Mouse (Mus musculus) cerebellum, postnatal 36 days (tissue): ENCODE measurements at regions not wholly inside any gene's neighbourhood (a gene's known extent, or its start where the extent isn't known, plus 50 kb on each side); places are given as distances from the start of the nearest gene placed in this dataset.

Experiments used
- DNase-seq, 2 experiments: peaks; one replicate each; pipeline ENCODE4 v3.0.0; 2021 to 2022; ENCODE audit warnings: mixed read lengths in 2 of 2

- DNase-seq = no peak
These were observed 143.4 kb upstream of the F930015N05Rik start for GRCm38 (mm10) chr11:64579826-64580225.

DNA sequence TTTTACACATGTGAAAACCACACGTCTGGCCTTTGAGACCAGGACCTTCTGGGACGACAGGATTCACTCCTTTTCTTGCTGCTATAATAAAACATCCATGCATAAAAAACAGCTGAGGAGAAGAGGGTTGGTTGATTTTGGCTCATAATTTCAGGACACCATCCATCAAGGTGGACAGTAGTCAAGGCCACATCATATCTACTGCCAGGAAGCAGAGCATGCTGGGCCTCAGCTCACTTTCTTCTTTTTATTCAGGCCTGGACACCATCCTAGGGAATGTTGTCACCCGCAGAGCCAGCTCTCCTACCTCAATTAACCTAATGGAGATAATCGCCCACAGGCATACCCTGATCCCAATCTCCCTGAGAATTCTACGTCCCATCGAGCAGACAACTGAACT lies 149.6 kb upstream of the F930015N05Rik start:
- no peak for DNase-seq

DNA sequence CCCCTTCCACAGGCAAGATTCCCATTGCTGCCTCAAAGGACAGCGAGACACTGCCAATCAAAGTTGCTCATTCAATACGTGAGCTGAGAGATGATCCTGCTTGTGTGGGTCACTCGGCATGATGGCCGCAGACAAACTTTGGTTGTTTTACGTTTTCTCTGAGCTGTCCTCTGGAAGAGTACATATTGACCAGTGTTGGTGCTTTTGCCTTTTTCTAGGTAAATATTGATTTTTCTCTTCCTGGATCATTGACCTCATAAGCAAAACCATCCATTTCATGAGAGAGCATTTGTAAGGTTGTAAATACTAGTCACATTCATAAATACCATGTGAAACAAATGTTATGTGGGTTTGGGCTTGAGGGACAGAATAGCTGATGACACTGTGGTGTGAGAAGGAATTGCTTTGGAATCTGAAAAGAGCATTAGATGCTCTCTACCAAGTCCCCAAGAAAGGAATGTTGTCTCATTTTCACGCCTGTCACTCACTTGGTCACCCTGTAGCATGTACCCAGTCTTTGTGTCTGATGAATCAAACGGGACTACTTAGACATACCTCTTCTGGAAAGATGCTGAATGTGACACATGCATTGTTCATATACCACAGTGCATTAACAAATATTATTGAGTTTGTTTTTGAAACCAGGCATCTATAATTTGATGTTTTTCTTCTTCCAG lies 150.7 kb upstream of the F930015N05Rik start:
- no peak for DNase-seq

DNA sequence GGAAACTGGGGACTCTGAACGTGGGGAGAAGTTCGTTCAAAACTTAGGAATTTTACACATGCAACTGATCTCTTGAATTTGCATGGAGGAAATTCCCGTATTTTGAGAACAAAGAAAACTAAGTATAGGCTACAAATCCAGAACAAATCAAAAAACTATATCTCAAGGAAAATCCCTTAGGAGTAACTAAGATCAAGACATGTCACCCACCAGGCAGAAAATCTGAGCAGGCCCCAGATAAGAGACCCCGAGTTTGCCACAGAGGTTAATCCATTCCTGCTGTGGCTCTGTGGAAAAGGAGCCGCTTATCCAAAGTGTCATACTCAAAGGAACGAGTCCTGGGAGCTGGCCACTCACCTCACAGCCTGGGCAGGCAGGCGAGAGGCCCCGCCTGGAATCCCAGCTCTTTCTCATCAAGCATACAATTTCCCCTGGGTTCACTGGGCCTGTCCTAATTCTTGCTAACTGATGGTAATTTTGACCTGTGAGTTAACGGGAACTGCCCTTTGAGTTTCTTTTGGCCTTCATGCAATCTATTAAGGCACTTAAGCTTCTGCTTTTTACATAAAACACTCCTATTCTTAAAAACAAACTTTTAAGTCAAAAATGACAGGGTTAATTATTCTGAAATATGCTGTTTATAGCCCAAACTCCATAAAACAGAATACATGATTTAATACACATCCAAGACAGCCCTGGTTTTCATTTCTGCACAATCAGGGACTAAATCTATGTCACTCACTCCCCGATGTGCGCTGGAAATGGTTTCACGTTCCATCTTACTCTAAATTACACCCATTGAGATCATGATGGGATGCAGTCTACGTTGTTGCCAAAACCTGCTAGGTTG lies 151.5 kb upstream of the F930015N05Rik start:
- DNase-seq = no peak

GRCm38 (mm10) chr11:64588601-64588989 lies 152.1 kb upstream of the F930015N05Rik start:
- DNase-seq = no peak

DNA sequence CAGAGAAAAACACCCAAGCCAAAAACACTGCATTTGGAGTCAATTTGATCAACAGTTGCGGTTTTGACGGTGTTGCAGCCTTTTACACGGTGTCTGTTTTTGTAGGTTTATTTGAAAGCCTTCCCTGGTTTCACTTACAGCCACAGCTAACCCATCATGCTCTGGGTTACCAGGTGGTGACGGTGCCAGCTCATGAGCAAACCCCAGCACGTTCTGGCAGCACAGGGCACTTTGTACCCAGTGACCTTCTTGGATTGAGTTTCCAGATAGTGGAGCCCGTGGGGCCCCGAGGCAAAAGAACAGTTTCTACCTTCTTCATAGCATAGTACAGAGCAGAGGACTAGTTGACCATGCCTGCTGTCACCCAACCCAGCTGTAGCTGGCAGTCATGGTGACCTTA lies 152.6 kb upstream of the F930015N05Rik start:
- no peak for DNase-seq

DNA sequence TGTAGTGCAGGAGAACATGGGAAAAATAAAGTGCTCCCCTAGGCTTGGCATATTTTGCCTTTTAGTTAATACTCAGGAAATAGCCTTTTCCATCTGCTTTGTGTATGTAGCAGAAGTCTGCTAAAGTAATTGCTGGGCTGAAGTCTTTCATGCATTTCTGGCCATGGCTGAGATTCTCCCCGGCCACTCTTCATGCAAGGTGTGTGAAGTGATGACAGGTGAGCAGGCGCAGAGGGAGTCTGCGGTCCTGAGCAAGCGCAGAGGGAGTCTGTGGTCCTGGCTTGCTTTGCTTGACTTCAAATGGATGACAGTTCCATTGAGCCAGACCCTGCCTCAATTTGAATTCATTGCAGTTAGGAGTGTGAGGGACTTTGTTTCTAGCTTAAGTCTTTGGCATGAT lies 153.6 kb upstream of the F930015N05Rik start:
- no peak for DNase-seq

- DNase-seq = no peak
These were observed 155.8 kb upstream of the F930015N05Rik start for GRCm38 (mm10) chr11:64592253-64592652.

DNA sequence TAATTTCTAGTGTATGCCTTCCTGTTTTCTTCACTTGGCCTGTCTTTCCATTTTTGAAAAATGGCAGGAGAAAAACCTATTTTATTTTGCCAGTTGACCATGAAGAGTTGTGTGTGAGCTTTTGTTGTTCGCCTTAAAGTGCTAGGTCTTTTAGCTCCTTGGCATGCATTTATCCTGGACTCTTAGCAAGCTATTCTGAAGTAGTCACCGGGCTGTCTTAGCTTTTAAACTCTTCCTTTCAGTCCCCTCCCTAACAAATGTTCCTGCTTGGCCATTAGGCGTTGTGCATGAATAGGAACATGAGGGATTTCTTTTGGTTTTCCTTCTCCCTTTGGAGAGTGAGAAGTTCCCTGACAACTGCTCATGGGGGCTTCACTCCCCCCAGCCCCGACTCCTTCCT lies 160.9 kb upstream of the F930015N05Rik start:
- no peak for DNase-seq

GRCm38 (mm10) chr11:64599178-64599577 lies 162.7 kb upstream of the F930015N05Rik start:
- peak; percentile 47 to 48 for DNase-seq

GRCm38 (mm10) chr11:64600201-64601102 lies 164.0 kb upstream of the F930015N05Rik start:
- no peak for DNase-seq

DNA sequence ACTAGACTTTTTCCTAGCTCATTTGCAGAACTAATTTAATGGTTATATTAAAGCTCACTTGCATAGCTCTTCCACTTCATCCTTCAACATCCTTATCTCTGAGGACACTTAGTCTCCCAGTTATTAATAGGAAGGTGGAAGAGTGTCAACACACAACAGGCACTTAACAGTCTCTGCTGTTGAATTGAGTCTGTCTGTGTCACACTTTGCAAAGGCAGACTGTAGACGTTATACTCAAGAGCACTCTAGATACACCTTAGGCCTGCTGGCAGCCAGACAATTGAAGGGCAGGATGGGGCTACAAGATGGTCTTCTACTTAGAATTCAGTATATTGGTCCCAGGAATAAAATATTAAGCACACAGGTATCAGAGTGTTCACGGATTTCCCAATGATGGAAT lies 172.6 kb upstream of the F930015N05Rik start:
- DNase-seq = no peak

DNA sequence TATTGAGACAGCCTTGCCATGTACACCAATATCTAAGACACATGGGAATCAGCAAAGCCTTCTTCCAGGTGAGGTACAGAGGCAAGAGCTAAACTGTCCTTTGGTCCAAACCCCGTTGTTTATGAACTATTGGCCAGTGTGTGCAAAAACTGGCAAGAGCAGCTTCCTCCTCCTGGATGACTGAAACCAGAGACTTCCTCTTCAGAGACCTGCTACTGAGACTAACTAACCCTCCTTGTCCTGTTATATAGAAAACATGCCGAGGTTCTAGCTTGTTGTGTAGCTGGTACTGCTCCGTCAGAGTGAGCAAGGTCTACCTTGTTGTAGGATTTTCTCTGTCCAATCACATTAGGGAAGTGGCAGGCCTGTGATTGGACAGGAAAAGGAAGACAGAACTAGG lies 174.3 kb upstream of the F930015N05Rik start:
- DNase-seq = no peak

DNA sequence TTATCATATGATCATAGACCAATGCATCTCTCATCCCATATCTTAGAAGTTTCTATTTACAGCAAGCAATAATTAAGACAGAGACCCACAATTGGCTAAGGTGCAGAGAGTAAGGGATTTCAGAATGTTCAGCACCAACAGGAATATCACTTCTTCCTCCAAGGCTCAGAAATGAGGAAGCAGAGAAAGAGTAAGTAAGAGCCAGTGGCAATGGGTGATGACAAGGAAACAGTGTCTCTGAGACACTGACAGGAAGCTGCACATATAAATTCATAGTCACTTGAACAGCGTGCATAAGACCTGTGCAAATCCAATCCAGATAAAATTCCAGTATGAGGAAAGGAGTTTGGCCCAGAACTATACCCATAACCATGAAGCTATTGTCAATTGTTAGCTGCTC lies 178.7 kb upstream of the F930015N05Rik start:
- no peak for DNase-seq

DNA sequence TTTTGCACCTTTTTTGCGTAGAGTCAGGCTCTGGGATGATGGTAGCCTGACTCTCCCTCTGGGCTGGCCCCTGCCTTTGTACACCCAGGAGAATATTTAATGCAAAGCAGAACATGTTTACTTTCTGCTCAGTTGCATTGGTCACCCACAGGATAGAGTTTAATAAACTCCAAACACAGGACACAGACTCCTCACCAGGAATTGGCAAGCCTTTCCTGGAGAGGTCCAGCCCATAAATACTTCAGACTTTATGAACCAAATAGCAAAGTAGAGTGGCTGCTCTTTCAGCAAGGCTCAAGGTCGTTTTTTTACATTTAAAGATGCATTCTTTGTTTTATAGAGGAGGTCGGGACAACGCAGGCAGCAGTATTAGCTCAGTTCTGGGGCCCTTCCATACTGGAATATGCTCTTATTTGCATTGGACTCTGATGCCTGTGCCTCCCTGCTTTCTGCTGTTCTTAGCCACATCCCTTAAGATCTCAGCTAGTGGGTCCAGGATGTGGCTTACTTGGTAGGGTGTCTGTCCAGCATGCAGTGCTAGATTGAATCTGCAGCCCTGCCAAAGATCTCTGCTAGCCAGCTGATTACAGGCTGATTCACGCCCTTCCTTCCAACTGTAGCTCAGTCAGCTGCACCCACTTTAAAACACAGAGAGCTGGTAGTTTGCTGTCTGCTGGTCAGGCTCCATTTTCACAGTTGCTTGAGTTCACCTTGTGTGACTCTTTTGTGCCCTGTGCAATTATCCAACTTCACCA lies 182.4 kb upstream of the F930015N05Rik start:
- no peak for DNase-seq

DNA sequence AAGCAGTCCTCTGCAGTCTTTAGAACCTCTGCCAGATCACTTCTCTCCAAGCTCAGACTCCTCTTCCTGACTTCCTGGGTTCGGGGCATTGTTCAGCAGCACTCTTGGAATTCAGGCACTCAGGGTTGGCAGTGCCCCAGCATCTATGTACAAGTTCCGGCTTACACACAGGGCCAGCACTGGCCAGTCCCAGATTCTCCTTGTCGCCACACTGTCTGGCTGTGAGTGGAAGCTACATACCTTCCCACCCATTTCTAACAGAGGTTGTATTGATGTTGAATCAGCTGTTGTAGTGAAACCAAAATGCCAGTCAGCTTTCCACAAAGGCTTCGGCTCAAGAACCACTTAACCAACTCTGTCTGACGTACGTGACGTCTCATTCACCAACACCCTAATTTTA lies 190.7 kb upstream of the F930015N05Rik start:
- DNase-seq = no peak

- no peak for DNase-seq
These were observed 204.5 kb upstream of the F930015N05Rik start for GRCm38 (mm10) chr11:64640947-64641346.

GRCm38 (mm10) chr11:64643171-64643570 lies 206.7 kb upstream of the F930015N05Rik start:
- no peak for DNase-seq

DNA sequence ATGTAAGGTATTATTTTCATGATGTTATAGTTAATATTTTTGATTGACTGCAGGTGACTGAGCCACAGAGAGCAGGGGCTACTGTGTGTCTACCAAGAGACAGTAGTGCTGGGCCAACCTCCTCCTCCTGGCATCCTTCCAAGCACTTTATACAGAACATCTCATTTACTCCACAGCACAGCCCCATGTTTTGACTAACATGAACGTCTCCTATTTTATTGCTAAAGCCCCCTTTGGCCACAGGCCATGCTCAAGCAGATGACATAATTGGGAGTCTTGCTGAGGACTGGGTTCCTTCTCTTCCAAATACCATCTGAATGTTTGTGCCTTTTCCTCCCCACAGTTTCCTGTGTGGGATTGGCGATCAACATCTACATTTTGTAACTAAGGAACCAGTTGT lies 211.5 kb upstream of the F930015N05Rik start:
- DNase-seq = no peak

- DNase-seq = no peak
These were observed 214.3 kb upstream of the F930015N05Rik start for GRCm38 (mm10) chr11:64650571-64651282.

DNA sequence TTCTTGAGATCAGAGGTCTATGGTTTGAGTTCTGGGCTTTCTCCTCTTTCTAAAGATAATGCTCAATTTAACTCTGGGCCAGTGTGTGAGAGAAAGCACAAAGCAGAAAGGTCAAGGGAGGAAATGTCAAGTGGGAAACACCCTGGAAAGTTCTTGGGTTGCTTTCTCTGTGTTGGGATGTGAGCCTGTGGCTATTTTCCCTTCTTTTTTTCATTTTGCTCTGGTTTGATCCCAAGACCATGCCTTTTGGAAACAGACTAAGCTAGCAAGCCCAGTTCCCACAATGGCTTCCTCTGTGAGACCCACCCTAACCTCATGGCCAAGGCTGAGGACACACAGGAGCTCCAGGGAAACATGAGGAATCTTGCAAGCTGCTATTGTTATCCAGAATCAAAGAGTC lies 216.4 kb upstream of the F930015N05Rik start:
- no peak for DNase-seq

GRCm38 (mm10) chr11:64655162-64655561 lies 218.7 kb upstream of the F930015N05Rik start:
- DNase-seq = no peak
